Mouse (Mus musculus): ENCODE measurements around the gene Amotl2.
A peak's percentile ranks its signal among the peaks of the same experiment; 100 is the strongest.

Gene Amotl2

GRCm38 (mm10) chr9:102719936-102720566 is 3.6 kb downstream of the Amotl2 start:
- DNase-seq, result no peak

- DNase-seq, result no peak
These were observed 4.2 kb downstream of the Amotl2 start for GRCm38 (mm10) chr9:102720567-102721167.

GRCm38 (mm10) chr9:102721406-102721978 is 5.0 kb downstream of the Amotl2 start:
- no peak for DNase-seq

GRCm38 (mm10) chr9:102722071-102722561 is 5.6 kb downstream of the Amotl2 start:
- no peak for DNase-seq

- no peak for DNase-seq
These were observed 6.3 kb downstream of the Amotl2 start for GRCm38 (mm10) chr9:102722750-102723149.

- DNase-seq, result no peak
These were observed 6.8 kb downstream of the Amotl2 start for GRCm38 (mm10) chr9:102723241-102723709.

GRCm38 (mm10) chr9:102723990-102724461 is 7.6 kb downstream of the Amotl2 start:
- DNase-seq, result peak; percentile 95

- DNase-seq, result no peak
These were observed 8.5 kb downstream of the Amotl2 start for GRCm38 (mm10) chr9:102724942-102725341.

GRCm38 (mm10) chr9:102725958-102726654 is 9.6 kb downstream of the Amotl2 start:
- peak; percentile 69 for DNase-seq

- DNase-seq, result no peak
These were observed 10.3 kb downstream of the Amotl2 start for GRCm38 (mm10) chr9:102726811-102727210.

- no peak for DNase-seq
These were observed 11.4 kb downstream of the Amotl2 start for GRCm38 (mm10) chr9:102727662-102728468.

GRCm38 (mm10) chr9:102728469-102728747 is 11.9 kb downstream of the Amotl2 start:
- no peak for DNase-seq

- no peak for DNase-seq
These were observed 12.8 kb downstream of the Amotl2 start for GRCm38 (mm10) chr9:102729093-102729845.

GRCm38 (mm10) chr9:102729876-102730413 is 13.5 kb downstream of the Amotl2 start:
- DNase-seq, result no peak

GRCm38 (mm10) chr9:102731044-102731471 is 14.6 kb downstream of the Amotl2 start:
- no peak for DNase-seq

GRCm38 (mm10) chr9:102731574-102732175 is 15.2 kb downstream of the Amotl2 start:
- DNase-seq, result no peak

GRCm38 (mm10) chr9:102732326-102732865 is 15.9 kb downstream of the Amotl2 start:
- DNase-seq, result no peak

- no peak for DNase-seq
These were observed 17.0 kb downstream of the Amotl2 start for GRCm38 (mm10) chr9:102733459-102733858.

GRCm38 (mm10) chr9:102733999-102734738 is 17.7 kb downstream of the Amotl2 start:
- no peak for DNase-seq

GRCm38 (mm10) chr9:102734739-102735075 is 18.2 kb downstream of the Amotl2 start:
- no peak for DNase-seq

Data from layer of hippocampus, adult 9-11 months (tissue).